Comparison of ENCODE assay signal across 2 mouse cellular contexts in genomic region chr5:124111077-124111741, GRCm38 (mm10).
TF ChIP-seq lines count a peak whose summit lies in the region.

No protein-coding gene starts in this region.

TF ChIP-seq in MEL, 35 proteins besides CTCF, POLR2A, EP300 and RAD21 (continued from another document):
- TF ChIP-seq CHD1 (IDR thresholded peaks at IDR 0.05; ENCODE audit: low read depth, low read length) = peak; percentile 95; the same call in 1 of the 2 replicates
- TF ChIP-seq CHD2 (IDR thresholded peaks at IDR 0.05; ENCODE audit: low read length) = no peak; the same call in 1 of the 2 replicates
- peak; percentile 47; the same call in 1 of the 2 replicates for TF ChIP-seq MAX (IDR thresholded peaks at IDR 0.05; ENCODE audit: low read length)
- TF ChIP-seq MYC (IDR thresholded peaks at IDR 0.05; ENCODE audit: low read depth, low read length) = peak; percentile 76; the same call in 1 of the 2 replicates
- TF ChIP-seq SIN3A (IDR thresholded peaks at IDR 0.05; ENCODE audit: low read length) = 0 out of 2 replicates have a peak, but pooled peaks have one; percentile 53
- no peak for TF ChIP-seq POLR2AphosphoS2 (IDR thresholded peaks at IDR 0.05; ENCODE audit: low read length)
- peak; percentile 73 for TF ChIP-seq ELF1 (IDR thresholded peaks at IDR 0.05; ENCODE audit: low read depth, low read length)
- peak; percentile 42; the same call in 1 of the 2 replicates for TF ChIP-seq ETS1 (IDR thresholded peaks at IDR 0.05; ENCODE audit: low read depth, low read length)
- TF ChIP-seq MEF2A (IDR thresholded peaks at IDR 0.05; ENCODE audit: extremely low read depth, insufficient replicate concordance, low read depth, low read length, poor library complexity, severe bottlenecking) = no peak
- peak; percentile 45; the same call in 1 of the 2 replicates for TF ChIP-seq ZC3H11A (IDR thresholded peaks at IDR 0.05; ENCODE audit: low read depth, low read length)
- TF ChIP-seq SMC3 (IDR thresholded peaks at IDR 0.05; ENCODE audit: low read depth, low read length) = peak; percentile 71
- TF ChIP-seq HCFC1 (IDR thresholded peaks at IDR 0.05; ENCODE audit: low read depth, low read length) = peak; percentile 78
- TF ChIP-seq ZMIZ1 (IDR thresholded peaks at IDR 0.05; ENCODE audit: low read depth, low read length) = no peak
- peak; percentile 58 for TF ChIP-seq KAT2A (conservative IDR thresholded peaks at IDR 0.05; ENCODE audit: low read depth, low read length)
- TF ChIP-seq TBP (IDR thresholded peaks at IDR 0.05; ENCODE audit: low read depth, low read length) = peak; percentile 65
- peak; percentile 22; the same call in 1 of the 2 replicates for TF ChIP-seq GATA1 (IDR thresholded peaks at IDR 0.05; ENCODE audit: low read depth, low read length)
- no peak for TF ChIP-seq JUND (IDR thresholded peaks at IDR 0.05; ENCODE audit: low read depth, low read length)

TF ChIP-seq in myocyte, 11 proteins besides CTCF, POLR2A, EP300 and RAD21 (continued from another document):
- TF ChIP-seq MYOG (IDR thresholded peaks at IDR 0.05; ENCODE audit: control insufficient read depth in 1 of 3, insufficient read depth in 1 of 3, insufficient read length in 2 of 3, low read depth in 2 of 3) = no peak
- TF ChIP-seq POLR2AphosphoS2 (IDR thresholded peaks at IDR 0.05; ENCODE audit: insufficient read length, low read depth) = no peak
- no peak for TF ChIP-seq MYOD1 (IDR thresholded peaks at IDR 0.05; ENCODE audit: control insufficient read depth in 1 of 3, insufficient read length in 2 of 3, low read depth in 2 of 3)
- TF ChIP-seq TCF3 (IDR thresholded peaks at IDR 0.05; ENCODE audit: insufficient read length, low read depth) = no peak
- TF ChIP-seq REST (IDR thresholded peaks at IDR 0.05; ENCODE audit: insufficient read depth, insufficient read length) = no peak
